Mouse (Mus musculus) natural killer cell, adult 2 months (primary cell): ENCODE measurements around the gene Pum1.

Source experiments
- DNase-seq, 2 experiments: peaks; one replicate each; pipeline ENCODE4 v3.0.0; 2022; ENCODE audit warnings: low spot score in 2 of 2

Gene Pum1

GRCm38 (mm10) chr4:130815860-130816259 lies 152.7 kb downstream of the Pum1 start:
- no peak for DNase-seq

- no peak for DNase-seq
These were observed 156.7 kb downstream of the Pum1 start for GRCm38 (mm10) chr4:130819806-130820205.

- DNase-seq, result no peak
These were observed 157.6 kb downstream of the Pum1 start for GRCm38 (mm10) chr4:130820594-130821255.

GRCm38 (mm10) chr4:130828851-130829673 lies 165.9 kb downstream of the Pum1 start:
- DNase-seq, result no peak
